Mouse (Mus musculus): Measurements from ENCODE around the gene Samd4. TPM values are rescaled to one million over a fixed set of nuclear protein-coding genes. Genes with fewer than 3 reads are reported as not detected.

Gene Samd4
- polyA plus RNA-seq, 1 experiment from 2014 or later: 9.1 TPM

GRCm38 (mm10) chr14:46883871-46884441 is 1.3 kb downstream of the Samd4 start:
- Histone ChIP-seq H3K9ac (peak overlapping the region; percentile 83), H3K4me2 (replicated peaks) (peak overlapping the region; percentile 92), H3K4me1 (peaks cover 16% of the 10 kb centered on the region), H3K27ac (peak overlapping the region; percentile 93), H3K36me3 (no peaks in the 10 kb centered on the region), H3K9me3 (no peaks in the 10 kb centered on the region), H3K27me3 (no peaks in the 10 kb centered on the region), H3K4me3 (peak overlapping the region; percentile 72)
- ATAC-seq (ENCODE audit: insufficient number of reproducible peaks, insufficient read depth, low FRiP score, low TSS enrichment): no peak
- WGBS: 0% methylated on average over 29 of the region's 29 CpGs

- Histone ChIP-seq H3K9me3 (no peaks in the 10 kb centered on the region), H3K36me3 (peaks cover 5% of the 10 kb centered on the region; the same call in 1 of the 2 replicates), H3K27ac (peak overlapping the region; percentile 93), H3K9ac (peak overlapping the region; percentile 83), H3K27me3 (no peaks in the 10 kb centered on the region), H3K4me1 (peaks cover 16% of the 10 kb centered on the region), H3K4me3 (peak overlapping the region; percentile 72), H3K4me2 (replicated peaks) (peak overlapping the region; percentile 92)
- peak; percentile 48 for ATAC-seq (ENCODE audit: insufficient number of reproducible peaks, insufficient read depth, low FRiP score, low TSS enrichment)
- under 1% methylated on average over 45 of the region's 52 CpGs for WGBS
These were observed 2.2 kb downstream of the Samd4 start for GRCm38 (mm10) chr14:46884701-46885428.

- peaks cover 16% of the 10 kb centered on the region for H3K4me1 ChIP-seq
- peak overlapping the region; percentile 83; the same call in 1 of the 2 replicates for H3K9ac ChIP-seq
- peak overlapping the region; percentile 93 for H3K27ac ChIP-seq
- H3K27me3 ChIP-seq: no peaks in the 10 kb centered on the region
- WGBS: 1% methylated on average over 7 of the region's 7 CpGs
- H3K9me3 ChIP-seq: no peaks in the 10 kb centered on the region
- peaks cover 5% of the 10 kb centered on the region; the same call in 1 of the 2 replicates for H3K36me3 ChIP-seq
- peak overlapping the region; percentile 92 for H3K4me2 ChIP-seq (replicated peaks)
- no peak for ATAC-seq (ENCODE audit: insufficient number of reproducible peaks, insufficient read depth, low FRiP score, low TSS enrichment)
- peak overlapping the region; percentile 72 for H3K4me3 ChIP-seq
These were observed 2.7 kb downstream of the Samd4 start for GRCm38 (mm10) chr14:46885429-46885755.

- H3K27ac ChIP-seq: peak overlapping the region; percentile 93; the same call in 1 of the 2 replicates
- H3K4me1 ChIP-seq: peaks cover 16% of the 10 kb centered on the region
- no peaks in the 10 kb centered on the region for H3K27me3 ChIP-seq
- H3K4me3 ChIP-seq: peak overlapping the region; percentile 72
- no peak for ATAC-seq (ENCODE audit: insufficient number of reproducible peaks, insufficient read depth, low FRiP score, low TSS enrichment)
- peak overlapping the region; percentile 83; the same call in 1 of the 2 replicates for H3K9ac ChIP-seq
- peaks cover 5% of the 10 kb centered on the region; the same call in 1 of the 2 replicates for H3K36me3 ChIP-seq
- WGBS: 9% methylated on average over 5 of the region's 5 CpGs
- H3K4me2 ChIP-seq (replicated peaks): peak overlapping the region; percentile 92
- no peaks in the 10 kb centered on the region for H3K9me3 ChIP-seq
These were observed 3.2 kb downstream of the Samd4 start for GRCm38 (mm10) chr14:46885891-46886301.

- Histone ChIP-seq H3K4me3 (no peak overlapping the region), H3K4me2 (replicated peaks) (no peak overlapping the region), H3K36me3 (peaks cover 5% of the 10 kb centered on the region; the same call in 1 of the 2 replicates), H3K27ac (no peak overlapping the region), H3K9ac (no peak overlapping the region), H3K27me3 (no peaks in the 10 kb centered on the region), H3K9me3 (no peaks in the 10 kb centered on the region), H3K4me1 (peaks cover 10% of the 10 kb centered on the region)
- WGBS: 94% methylated on average over 4 of the region's 4 CpGs
- no peak for ATAC-seq (ENCODE audit: insufficient number of reproducible peaks, insufficient read depth, low FRiP score, low TSS enrichment)
These were observed 6.4 kb downstream of the Samd4 start for GRCm38 (mm10) chr14:46889096-46889495.

- Histone ChIP-seq H3K4me3 (no peak overlapping the region), H3K27ac (peak overlapping the region; percentile 19; the same call in 1 of the 2 replicates), H3K4me2 (replicated peaks) (no peak overlapping the region), H3K27me3 (no peaks in the 10 kb centered on the region), H3K36me3 (peaks cover 10% of the 10 kb centered on the region; the same call in 1 of the 2 replicates), H3K9ac (no peak overlapping the region), H3K4me1 (no peaks in the 10 kb centered on the region), H3K9me3 (no peaks in the 10 kb centered on the region)
- 56% methylated on average over 10 of the region's 10 CpGs for WGBS
- no peak for ATAC-seq (ENCODE audit: insufficient number of reproducible peaks, insufficient read depth, low FRiP score, low TSS enrichment)
These were observed 11.3 kb downstream of the Samd4 start for GRCm38 (mm10) chr14:46893961-46894360.

- WGBS: 86% methylated on average over 5 of the region's 5 CpGs
- ATAC-seq (ENCODE audit: insufficient number of reproducible peaks, insufficient read depth, low FRiP score, low TSS enrichment): no peak
These were observed 15.3 kb downstream of the Samd4 start for GRCm38 (mm10) chr14:46897953-46898352.

GRCm38 (mm10) chr14:46898626-46899025 is 16.0 kb downstream of the Samd4 start:
- Histone ChIP-seq H3K9me3 (no peaks in the 10 kb centered on the region), H3K27ac (no peak overlapping the region), H3K4me1 (peaks cover 7% of the 10 kb centered on the region), H3K27me3 (no peaks in the 10 kb centered on the region), H3K36me3 (0 out of 2 replicates have a peak, but pooled peaks cover 5% of the 10 kb centered on the region), H3K9ac (no peak overlapping the region), H3K4me2 (replicated peaks) (no peak overlapping the region), H3K4me3 (no peak overlapping the region)
- 79% methylated on average over 3 of the region's 3 CpGs for WGBS
- no peak for ATAC-seq (ENCODE audit: insufficient number of reproducible peaks, insufficient read depth, low FRiP score, low TSS enrichment)

More at GRCm38 (mm10) chr14:46897953-46898352, 15.3 kb downstream of the Samd4 start:
- Histone ChIP-seq H3K27me3 (no peaks in the 10 kb centered on the region), H3K27ac (no peak overlapping the region), H3K9ac (no peak overlapping the region), H3K4me1 (peaks cover 7% of the 10 kb centered on the region), H3K36me3 (0 out of 2 replicates have a peak, but pooled peaks cover 5% of the 10 kb centered on the region), H3K4me2 (replicated peaks) (no peak overlapping the region), H3K9me3 (no peaks in the 10 kb centered on the region), H3K4me3 (no peak overlapping the region)

GRCm38 (mm10) chr14:46902498-46903087 is 19.9 kb downstream of the Samd4 start:
- Histone ChIP-seq H3K4me2 (replicated peaks) (no peak overlapping the region), H3K36me3 (no peaks in the 10 kb centered on the region), H3K9ac (no peak overlapping the region), H3K4me3 (no peak overlapping the region), H3K4me1 (peaks cover 7% of the 10 kb centered on the region), H3K27ac (no peak overlapping the region), H3K9me3 (no peaks in the 10 kb centered on the region), H3K27me3 (no peaks in the 10 kb centered on the region)
- ATAC-seq (ENCODE audit: insufficient number of reproducible peaks, insufficient read depth, low FRiP score, low TSS enrichment): no peak
- 90% methylated on average over 9 of the region's 9 CpGs for WGBS

- ATAC-seq (ENCODE audit: insufficient number of reproducible peaks, insufficient read depth, low FRiP score, low TSS enrichment): no peak
- H3K9ac ChIP-seq: no peak overlapping the region
- H3K4me3 ChIP-seq: no peak overlapping the region
- no peak overlapping the region for H3K27ac ChIP-seq
- H3K9me3 ChIP-seq: no peaks in the 10 kb centered on the region
- H3K27me3 ChIP-seq: no peaks in the 10 kb centered on the region
- H3K36me3 ChIP-seq: no peaks in the 10 kb centered on the region
- no peak overlapping the region for H3K4me2 ChIP-seq (replicated peaks)
- peaks cover 7% of the 10 kb centered on the region for H3K4me1 ChIP-seq
- WGBS: 91% methylated on average over 4 of the region's 4 CpGs
These were observed 21.6 kb downstream of the Samd4 start for GRCm38 (mm10) chr14:46904276-46904675.

- Histone ChIP-seq H3K4me2 (replicated peaks) (no peak overlapping the region), H3K36me3 (0 out of 2 replicates have a peak, but pooled peaks cover 5% of the 10 kb centered on the region), H3K4me1 (no peaks in the 10 kb centered on the region), H3K9ac (no peak overlapping the region), H3K27me3 (no peaks in the 10 kb centered on the region), H3K4me3 (no peak overlapping the region), H3K9me3 (no peaks in the 10 kb centered on the region), H3K27ac (no peak overlapping the region)
- 78% methylated on average over 8 of the region's 8 CpGs for whole genome bisulfite sequencing
- no peak for ATAC-seq (ENCODE audit: insufficient number of reproducible peaks, insufficient read depth, low FRiP score, low TSS enrichment)
These were observed 26.2 kb downstream of the Samd4 start for GRCm38 (mm10) chr14:46908858-46909257.
